Comparison of ENCODE assay signal across 27 mouse cellular contexts in the genomic region with DNA sequence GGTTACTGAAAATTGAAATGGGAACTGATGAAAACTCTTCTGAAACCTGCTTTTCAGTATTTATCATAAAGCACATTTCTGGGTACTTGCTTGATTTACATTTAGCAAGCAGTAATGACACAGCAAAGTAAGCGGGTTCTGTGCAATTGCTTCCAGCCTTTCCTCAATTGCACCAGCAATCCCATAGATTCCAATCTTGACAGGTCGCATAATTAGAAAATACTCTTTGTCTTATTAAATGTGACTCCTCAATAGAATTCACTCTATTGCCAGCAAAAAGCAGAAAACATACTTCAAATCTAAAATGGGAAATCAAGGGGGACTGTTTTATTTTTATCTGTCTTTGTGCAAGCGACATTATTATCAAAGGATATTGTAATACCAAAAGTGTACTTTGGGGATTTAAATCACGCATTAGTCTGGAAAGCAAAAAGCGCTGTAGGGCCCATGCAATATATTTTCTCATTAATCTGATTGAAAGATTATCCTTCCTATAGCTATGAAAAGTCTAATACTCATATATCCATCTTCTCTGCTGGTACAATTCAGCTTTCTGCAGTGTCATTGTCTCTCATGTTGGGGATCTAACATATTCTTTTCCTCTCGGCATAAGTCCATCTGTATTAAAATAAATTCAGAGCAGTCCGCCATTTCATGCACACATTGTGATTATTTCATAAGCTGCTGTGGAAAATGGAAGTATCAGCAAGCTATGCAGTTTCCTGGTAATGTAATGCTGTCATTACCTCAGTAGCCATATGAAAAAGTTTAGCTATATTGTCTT.
DNase-seq lines count a peak whose midpoint lies in the region; ATAC-seq lines count a peak whose summit lies in the region.
"Had no signal": no experiment of that assay in that cellular context is flagged by ENCODE, and none has a peak within 500 bp of the region (broad histone marks: within the 10 kb centered on the region; RNA-seq: fewer than 3 reads in every experiment).

No protein-coding gene starts in this region.

- no peak overlapping the region for H3K4me2 ChIP-seq in midbrain, embryonic 13.5 days (replicated peaks)
- H3K4me2 ChIP-seq in midbrain, embryonic 11.5 days, result no peak overlapping the region
- no peak overlapping the region for H3K4me2 ChIP-seq in hindbrain, embryonic 13.5 days
- no peak overlapping the region for H3K4me2 ChIP-seq in midbrain, embryonic 14.5 days (ENCODE audit: low read length)
- no peak overlapping the region for H3K4me2 ChIP-seq in neural tube, embryonic 14.5 days (ENCODE audit: low read depth, low read length)
- H3K4me2 ChIP-seq: embryonic facial prominence, embryonic 15.5 days; forebrain, embryonic 15.5 days; heart, embryonic 11.5 days; liver, embryonic 15.5 days had no signal

- no peaks in the 10 kb centered on the region for H3K36me3 ChIP-seq in midbrain, embryonic 13.5 days
- H3K36me3 ChIP-seq in midbrain, embryonic 11.5 days (ENCODE audit: control insufficient read depth, insufficient read depth, low read length), result no peaks in the 10 kb centered on the region
- H3K36me3 ChIP-seq in hindbrain, embryonic 13.5 days, result no peaks in the 10 kb centered on the region
- no peaks in the 10 kb centered on the region for H3K36me3 ChIP-seq in midbrain, embryonic 14.5 days (ENCODE audit: control insufficient read depth, insufficient read depth, low read length)
- no peaks in the 10 kb centered on the region for H3K36me3 ChIP-seq in neural tube, embryonic 14.5 days (ENCODE audit: control insufficient read depth, insufficient read depth, low read length)
- H3K36me3 ChIP-seq: embryonic facial prominence, embryonic 15.5 days; forebrain, embryonic 15.5 days; G1E; limb, embryonic 10.5 days; liver, embryonic 15.5 days had no signal

- H3K4me1 ChIP-seq in midbrain, embryonic 13.5 days (replicated peaks), result no peaks in the 10 kb centered on the region
- H3K4me1 ChIP-seq in midbrain, embryonic 11.5 days (ENCODE audit: control insufficient read depth, insufficient read depth, low read length), result no peaks in the 10 kb centered on the region
- H3K4me1 ChIP-seq in hindbrain, embryonic 13.5 days (replicated peaks), result no peaks in the 10 kb centered on the region
- H3K4me1 ChIP-seq in midbrain, embryonic 14.5 days (ENCODE audit: control insufficient read depth, insufficient read depth, low read length), result no peaks in the 10 kb centered on the region
- no peaks in the 10 kb centered on the region for H3K4me1 ChIP-seq in neural tube, embryonic 14.5 days (ENCODE audit: control insufficient read depth, insufficient read depth, low read length)
- H3K4me1 ChIP-seq: embryonic facial prominence, embryonic 15.5 days; forebrain, embryonic 15.5 days; limb, embryonic 10.5 days; liver, embryonic 15.5 days had no signal

- H3K27me3 ChIP-seq in midbrain, embryonic 13.5 days, result no peaks in the 10 kb centered on the region
- H3K27me3 ChIP-seq in midbrain, embryonic 11.5 days (ENCODE audit: control insufficient read depth, insufficient read depth, low read length), result no peaks in the 10 kb centered on the region
- no peaks in the 10 kb centered on the region for H3K27me3 ChIP-seq in hindbrain, embryonic 13.5 days
- H3K27me3 ChIP-seq in midbrain, embryonic 14.5 days (ENCODE audit: control insufficient read depth, insufficient read depth, low read length), result no peaks in the 10 kb centered on the region
- H3K27me3 ChIP-seq in neural tube, embryonic 14.5 days (ENCODE audit: control insufficient read depth, insufficient read depth, low read length), result no peaks in the 10 kb centered on the region
- H3K27me3 ChIP-seq: CH12.LX; embryonic facial prominence, embryonic 15.5 days; forebrain, embryonic 15.5 days; liver, embryonic 15.5 days had no signal

- no peak overlapping the region for H3K9ac ChIP-seq in midbrain, embryonic 13.5 days (replicated peaks)
- no peak overlapping the region for H3K9ac ChIP-seq in midbrain, embryonic 11.5 days (ENCODE audit: low read length)
- H3K9ac ChIP-seq in hindbrain, embryonic 13.5 days, result no peak overlapping the region
- H3K9ac ChIP-seq in midbrain, embryonic 14.5 days (replicated peaks; ENCODE audit: low read length), result no peak overlapping the region
- no peak overlapping the region for H3K9ac ChIP-seq in neural tube, embryonic 14.5 days (replicated peaks; ENCODE audit: low read depth, low read length)
- H3K9ac ChIP-seq: embryonic facial prominence, embryonic 15.5 days; forebrain, embryonic 15.5 days; liver, embryonic 15.5 days had no signal

- WGBS in midbrain, embryonic 13.5 days, result 68% methylated on average over 7 of the region's 7 CpGs
- WGBS in midbrain, embryonic 11.5 days, result 84% methylated on average over 7 of the region's 7 CpGs
- 62% methylated on average over 7 of the region's 7 CpGs for WGBS in hindbrain, embryonic 13.5 days
- 47% methylated on average over 7 of the region's 7 CpGs for WGBS in midbrain, embryonic 14.5 days
- 51% methylated on average over 7 of the region's 7 CpGs for WGBS in neural tube, embryonic 14.5 days

- ATAC-seq in midbrain, embryonic 13.5 days, result peak; percentile 67; the same call in 1 of the 2 replicates
- no peak for ATAC-seq in midbrain, embryonic 11.5 days (ENCODE audit: low FRiP score)
- peak; percentile 74 for ATAC-seq in hindbrain, embryonic 13.5 days (ENCODE audit: low FRiP score)
- peak; percentile 50; the same call in 1 of the 2 replicates for ATAC-seq in midbrain, embryonic 14.5 days (ENCODE audit: low FRiP score, low TSS enrichment)
- peak; percentile 56 for ATAC-seq in neural tube, embryonic 14.5 days (ENCODE audit: low read depth)
- ATAC-seq in activated CD4-positive, CD25-positive, alpha-beta regulatory T cell, adult 4 months, result no peak
- ATAC-seq: forebrain, embryonic 15.5 days had no signal

- peak overlapping the region; percentile 69 for H3K27ac ChIP-seq in midbrain, embryonic 13.5 days
- no peak overlapping the region for H3K27ac ChIP-seq in midbrain, embryonic 11.5 days (ENCODE audit: low read depth, low read length)
- H3K27ac ChIP-seq in hindbrain, embryonic 13.5 days, result peak overlapping the region; percentile 36
- H3K27ac ChIP-seq in midbrain, embryonic 14.5 days (replicated peaks; ENCODE audit: low read depth, low read length), result peak overlapping the region; percentile 68
- no peak overlapping the region for H3K27ac ChIP-seq in neural tube, embryonic 14.5 days (ENCODE audit: low read depth, low read length)
- H3K27ac ChIP-seq: embryonic facial prominence, embryonic 15.5 days; forebrain, embryonic 15.5 days; kidney, postnatal 0 days; limb, embryonic 10.5 days; liver, embryonic 15.5 days; macrophage had no signal

- DNase-seq in midbrain, embryonic 11.5 days (ENCODE audit: low spot score, missing footprints), result no peak
- peak; percentile 60 for DNase-seq in midbrain, embryonic 14.5 days
- no peak for DNase-seq in heart, adult 9 months (ENCODE audit: low spot score in 2 of 2)
- DNase-seq in natural killer cell, adult 2 months (ENCODE audit: low spot score in 2 of 2), result no peak
- DNase-seq: adrenal gland, adult 8-10 months; B cell, adult 2 months; cerebellum, adult 2 months; cerebellum, postnatal 36 days; gastrocnemius, postnatal 10 days; heart, postnatal 10 days; kidney, adult 18-20 months; liver; right cerebral cortex, postnatal 14 days; spleen, adult 18-20 months had no signal

- no peak overlapping the region for H3K4me3 ChIP-seq in midbrain, embryonic 13.5 days (replicated peaks)
- H3K4me3 ChIP-seq in midbrain, embryonic 11.5 days (ENCODE audit: low read depth, low read length), result no peak overlapping the region
- H3K4me3 ChIP-seq in hindbrain, embryonic 13.5 days, result no peak overlapping the region
- H3K4me3 ChIP-seq in midbrain, embryonic 14.5 days (replicated peaks; ENCODE audit: low read depth, low read length), result no peak overlapping the region
- H3K4me3 ChIP-seq in neural tube, embryonic 14.5 days (ENCODE audit: low read depth, low read length), result no peak overlapping the region
- H3K4me3 ChIP-seq: embryonic facial prominence, embryonic 15.5 days; forebrain, embryonic 15.5 days; limb, embryonic 10.5 days; liver, embryonic 15.5 days had no signal

- no peaks in the 10 kb centered on the region for H3K9me3 ChIP-seq in midbrain, embryonic 13.5 days
- H3K9me3 ChIP-seq in midbrain, embryonic 11.5 days (ENCODE audit: control insufficient read depth, low read length), result no peaks in the 10 kb centered on the region
- no peaks in the 10 kb centered on the region for H3K9me3 ChIP-seq in hindbrain, embryonic 13.5 days
- H3K9me3 ChIP-seq in midbrain, embryonic 14.5 days (ENCODE audit: control insufficient read depth, low read length), result no peaks in the 10 kb centered on the region
- no peaks in the 10 kb centered on the region for H3K9me3 ChIP-seq in neural tube, embryonic 14.5 days (ENCODE audit: control insufficient read depth, low read length)
- H3K9me3 ChIP-seq: embryonic facial prominence, embryonic 15.5 days; forebrain, embryonic 15.5 days; G1E; limb, embryonic 10.5 days; liver, embryonic 15.5 days had no signal

Comparison
In these comparisons a context has a peak if more than half of its experiments do, and no peak if none do; other contexts are left out.
1. ATAC-seq: peak in midbrain, embryonic 13.5 days (single experiment), hindbrain, embryonic 13.5 days (single experiment), midbrain, embryonic 14.5 days (single experiment) and neural tube, embryonic 14.5 days (single experiment); none in midbrain, embryonic 11.5 days (single experiment) and activated CD4-positive, CD25-positive, alpha-beta regulatory T cell, adult 4 months (single experiment).
2. H3K27ac ChIP-seq: peak in midbrain, embryonic 13.5 days (single experiment), hindbrain, embryonic 13.5 days (single experiment) and midbrain, embryonic 14.5 days (single experiment); none in midbrain, embryonic 11.5 days (single experiment) and neural tube, embryonic 14.5 days (single experiment).